Mouse (Mus musculus) left cerebral cortex, postnatal 25 days (tissue): ENCODE measurements around the gene Ccin. TPM values are rescaled to one million over a fixed set of nuclear protein-coding genes. Genes with fewer than 3 reads are reported as not detected.

Source experiments
- DNase-seq, 2 experiments: peaks; one replicate each; pipeline ENCODE4 v3.0.0; 2022; ENCODE audit warnings: low spot score in 2 of 2, mixed read lengths in 1 of 2
- intact Hi-C: fragments of 180-260 bp; cut with DNase I; formaldehyde crosslinking; loops from one replicate; pipeline ENCODE4 v1.15.1; 2025
- total RNA-seq, 2 experiments: library from RNA; stranded (reverse); gene quantifications; 2 replicates each; pipeline ENCODE4 v1.2.3; 2021

Ccin gene
- total RNA-seq, 2 experiments from 2014 or later, result not detected

DNA sequence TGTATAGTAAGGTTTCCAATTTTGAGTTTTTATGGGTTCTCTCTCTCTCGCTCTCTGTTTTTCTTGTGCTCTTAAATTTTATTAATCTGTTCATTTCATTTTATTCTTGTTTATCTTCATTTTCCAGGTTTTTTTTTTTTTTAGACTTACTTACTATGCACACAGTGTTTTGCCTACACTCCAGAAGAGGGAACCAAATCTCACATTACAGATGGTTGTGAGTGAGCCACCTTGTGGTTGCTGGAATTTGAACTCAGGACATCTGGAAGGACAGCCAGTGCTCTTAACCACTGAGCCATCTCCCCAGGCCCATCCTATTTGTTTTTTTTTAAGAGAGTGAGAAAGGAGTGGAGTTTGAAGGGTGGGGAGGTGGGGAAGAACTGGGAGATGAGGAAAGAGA lies 26.9 kb downstream of the Ccin start:
- intact Hi-C loops, result no loop called here

DNA sequence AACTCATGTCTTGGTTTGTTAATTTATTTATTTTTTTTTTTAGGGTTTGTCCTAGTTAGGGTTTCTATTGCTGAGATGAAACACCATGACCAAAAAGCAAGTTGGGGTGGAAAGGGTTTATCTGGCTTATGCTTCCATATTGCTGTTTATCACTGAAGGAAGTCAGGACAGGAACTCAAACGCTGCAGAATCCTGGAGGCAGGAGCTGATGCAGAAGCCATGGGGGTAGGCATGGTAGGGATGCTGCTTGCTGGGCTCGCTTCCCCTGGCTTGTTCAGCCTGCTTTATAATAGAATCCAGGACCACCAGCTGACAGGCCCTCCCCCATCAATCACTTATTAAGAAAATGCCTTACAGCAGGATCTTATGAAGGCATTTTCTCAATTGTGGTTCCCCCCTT lies 27.6 kb downstream of the Ccin start:
- intact Hi-C loops, result no loop called here
- no peak for DNase-seq

More for the DNA sequence above, 26.9 kb downstream of the Ccin start:
- no peak for DNase-seq

DNA sequence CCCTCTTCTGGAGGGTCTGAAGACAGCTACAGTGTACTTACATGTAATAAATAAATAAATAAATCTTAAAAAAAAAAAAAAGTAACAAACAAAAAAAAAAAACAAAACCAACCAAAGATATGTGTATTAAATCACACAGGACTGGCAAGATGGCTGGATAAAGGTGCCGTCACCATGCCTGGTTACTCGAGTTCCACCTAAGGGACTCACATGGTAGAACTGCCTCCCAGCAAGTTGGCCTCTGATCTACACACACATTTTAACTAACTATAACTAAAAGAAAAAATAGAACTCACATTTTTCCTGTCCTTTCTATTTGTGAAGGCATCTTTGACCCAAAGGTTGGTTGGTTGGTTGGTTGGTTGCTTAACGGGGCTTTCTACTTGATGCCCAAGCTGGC lies 28.5 kb downstream of the Ccin start:
- intact Hi-C loops, result no loop called here
- DNase-seq, result no peak

DNA sequence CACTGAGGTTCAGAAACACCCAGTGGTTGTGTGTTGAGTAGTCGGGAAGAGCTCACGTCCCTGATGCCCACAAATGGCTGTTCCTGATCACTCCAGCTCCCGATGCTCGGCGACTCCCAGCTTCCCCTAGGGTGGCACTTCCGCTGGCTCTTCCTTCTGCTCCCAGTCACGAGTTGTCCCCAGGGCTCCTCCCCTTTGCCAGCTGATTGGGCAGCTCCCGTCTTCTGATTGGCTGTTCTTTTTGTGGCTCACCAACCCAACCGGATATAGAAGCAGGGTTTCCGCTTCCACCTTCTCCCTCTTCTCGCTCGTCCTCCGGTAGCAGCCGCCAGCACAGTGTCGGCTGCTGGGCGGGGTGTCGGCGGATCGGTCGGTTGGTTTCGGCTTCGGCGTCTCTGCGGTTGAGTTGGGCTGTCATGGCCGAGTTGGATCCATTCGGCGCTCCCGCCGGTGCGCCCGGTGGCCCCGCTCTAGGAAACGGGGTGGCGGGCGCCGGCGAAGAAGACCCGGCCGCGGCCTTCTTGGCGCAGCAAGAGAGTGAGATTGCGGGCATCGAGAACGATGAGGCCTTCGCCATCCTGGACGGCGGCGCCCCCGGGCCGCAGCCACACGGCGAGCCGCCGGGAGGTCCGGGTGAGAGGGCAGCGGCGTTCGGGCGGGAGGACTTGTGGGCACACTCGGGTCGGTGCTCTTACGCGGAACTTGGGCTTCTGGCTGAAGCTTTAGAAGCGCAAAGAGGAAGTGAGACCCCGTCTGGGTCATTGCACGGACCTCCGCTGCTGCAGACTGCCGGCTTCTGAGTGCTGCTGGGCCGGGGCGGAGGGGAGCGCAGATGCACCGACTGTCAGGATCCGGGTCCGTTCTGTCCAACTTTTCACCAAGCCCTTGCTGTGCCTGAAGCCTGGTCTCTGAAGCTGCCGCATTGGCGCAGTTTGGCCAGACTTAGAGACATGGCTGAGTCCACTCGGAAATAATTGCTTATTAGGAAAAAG lies 29.4 kb downstream of the Ccin start:
- DNase-seq, result peak; percentile 92 to 98
- intact Hi-C loops, result no loop called here

DNA sequence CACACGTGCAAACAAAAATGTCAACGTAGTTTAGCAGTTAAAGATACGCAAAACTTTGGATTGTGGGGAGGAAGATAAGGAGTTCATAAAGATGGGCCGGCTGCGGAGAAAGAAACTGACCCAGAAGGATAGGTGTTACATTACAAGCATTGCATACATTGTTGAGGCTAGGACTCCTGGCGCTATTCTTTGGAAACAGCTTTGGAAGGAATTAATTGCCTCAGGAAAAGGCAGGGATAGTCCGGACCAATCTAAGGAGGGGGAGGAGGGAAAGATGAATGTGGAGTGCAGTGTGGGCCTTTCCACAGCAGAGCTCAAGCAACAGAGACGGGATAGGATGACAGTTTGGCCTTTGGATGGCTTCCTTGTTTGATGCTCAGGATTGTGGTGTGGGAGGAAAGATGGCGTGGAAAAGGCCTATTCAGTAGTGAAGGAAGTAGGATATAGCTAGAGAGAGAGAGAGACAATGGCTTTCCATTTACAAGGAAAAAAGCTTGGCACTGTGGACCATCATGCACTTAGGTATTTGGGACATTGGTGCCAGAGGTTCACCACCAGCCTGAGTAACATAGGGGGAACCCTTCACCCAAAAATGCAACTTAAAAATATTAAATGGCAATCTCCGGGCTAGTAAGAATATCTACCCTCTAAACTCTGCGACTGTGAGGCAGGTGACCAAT lies 30.2 kb downstream of the Ccin start:
- intact Hi-C loops, result no loop called here
- no peak for DNase-seq

- DNase-seq, result no peak
- intact Hi-C loops, result no loop called here
Observed at GRCm38 (mm10) chr4:44016071-44016470, 32.8 kb downstream of the Ccin start.

- intact Hi-C loops, result no loop called here
- no peak for DNase-seq
Observed at GRCm38 (mm10) chr4:44016791-44017190, 33.5 kb downstream of the Ccin start.

- DNase-seq, result no peak
- intact Hi-C loops, result no loop called here
Observed at GRCm38 (mm10) chr4:44022323-44022722, 39.0 kb downstream of the Ccin start.

DNA sequence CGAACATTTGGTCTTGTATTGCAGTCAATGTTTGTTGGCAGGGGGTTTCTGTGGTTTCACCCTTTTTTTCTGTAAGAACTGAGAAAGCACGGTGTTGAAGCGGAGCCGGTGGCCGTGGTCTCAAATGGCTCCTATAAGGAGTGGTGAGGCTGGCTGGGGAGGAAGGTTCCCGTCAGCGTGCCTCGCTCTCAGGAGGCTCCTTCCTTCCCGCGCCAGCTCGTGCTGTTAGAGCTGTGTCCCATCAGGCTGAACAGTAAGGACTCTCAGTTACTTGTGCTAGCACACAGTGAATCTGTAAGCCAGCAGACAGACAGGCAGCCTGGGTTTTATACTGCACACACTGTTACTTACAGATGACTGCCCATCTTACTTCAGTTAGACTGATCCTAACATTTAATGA lies 39.5 kb downstream of the Ccin start:
- intact Hi-C loops, result no loop called here
- no peak for DNase-seq

DNA sequence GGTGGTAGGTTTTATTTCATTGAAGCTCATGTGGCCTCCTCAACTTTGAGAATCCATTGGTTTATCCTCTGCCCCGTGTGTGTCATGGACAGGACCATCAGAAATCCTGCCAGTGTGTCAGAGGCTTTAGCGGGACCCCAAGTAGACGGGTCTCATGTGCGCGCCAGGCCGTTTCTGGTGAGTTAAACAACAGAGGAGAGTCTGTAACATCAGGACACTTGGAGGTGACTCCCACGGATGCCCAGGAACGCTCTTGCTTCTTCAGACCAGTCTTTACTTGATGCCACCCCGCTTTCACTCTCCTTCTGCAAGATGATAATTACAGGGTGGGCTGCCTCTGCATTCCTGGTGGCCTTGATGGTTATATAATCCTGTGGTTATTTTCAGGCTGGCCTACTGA lies 40.4 kb downstream of the Ccin start:
- DNase-seq, result no peak
- intact Hi-C loops, result no loop called here

GRCm38 (mm10) chr4:44024241-44024640 lies 41.0 kb downstream of the Ccin start:
- intact Hi-C loops, result no loop called here
- no peak for DNase-seq

- intact Hi-C loops, result no loop called here
- DNase-seq, result no peak
Observed at GRCm38 (mm10) chr4:44025570-44025969, 42.3 kb downstream of the Ccin start.

DNA sequence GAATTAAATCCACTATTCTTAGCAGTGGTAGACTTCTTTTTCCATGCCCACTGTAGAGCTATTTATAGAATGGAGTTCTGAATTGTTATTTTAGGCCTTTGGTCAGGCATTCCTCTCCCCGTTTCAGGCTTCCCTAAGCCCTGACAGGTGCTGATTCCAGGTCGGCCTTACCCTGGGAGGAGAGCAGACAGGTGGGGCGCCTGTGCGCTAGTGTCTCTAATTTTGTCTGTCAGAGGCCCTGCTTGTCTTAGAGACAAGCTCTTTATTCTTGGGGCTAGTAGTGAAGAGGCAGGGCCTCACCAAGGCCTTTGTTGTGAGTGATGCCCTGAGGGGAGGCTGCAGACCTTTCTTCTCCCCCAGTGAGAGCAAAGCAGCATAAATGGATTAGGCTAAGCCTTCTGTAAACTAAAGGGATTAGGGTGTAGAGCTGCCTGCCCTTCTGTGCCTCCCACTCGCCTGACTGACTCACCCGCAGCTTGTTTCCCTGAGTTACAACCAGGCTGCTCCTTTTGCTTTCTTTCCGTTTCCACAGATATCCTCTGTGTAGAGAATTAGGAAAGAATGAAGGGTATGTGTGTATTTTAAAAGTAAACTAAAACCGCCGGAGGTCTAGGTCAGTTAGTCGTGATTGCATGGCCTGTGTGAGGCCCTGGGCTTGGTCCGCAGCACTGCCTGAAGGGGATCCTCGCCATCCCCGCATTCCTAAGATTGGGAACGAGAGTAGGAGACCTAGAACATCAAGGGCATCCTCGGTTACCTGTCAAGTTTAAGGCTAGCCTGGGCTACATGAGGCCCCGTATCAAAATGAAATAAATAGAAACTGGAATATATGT lies 45.2 kb downstream of the Ccin start:
- peak; percentile 46 to 79 for DNase-seq
- intact Hi-C loops, result no loop called here

- DNase-seq, result peak in 1 of 2 experiments; percentile 44
- intact Hi-C loops, result no loop called here
Observed at GRCm38 (mm10) chr4:44029661-44030066, 46.4 kb downstream of the Ccin start.

DNA sequence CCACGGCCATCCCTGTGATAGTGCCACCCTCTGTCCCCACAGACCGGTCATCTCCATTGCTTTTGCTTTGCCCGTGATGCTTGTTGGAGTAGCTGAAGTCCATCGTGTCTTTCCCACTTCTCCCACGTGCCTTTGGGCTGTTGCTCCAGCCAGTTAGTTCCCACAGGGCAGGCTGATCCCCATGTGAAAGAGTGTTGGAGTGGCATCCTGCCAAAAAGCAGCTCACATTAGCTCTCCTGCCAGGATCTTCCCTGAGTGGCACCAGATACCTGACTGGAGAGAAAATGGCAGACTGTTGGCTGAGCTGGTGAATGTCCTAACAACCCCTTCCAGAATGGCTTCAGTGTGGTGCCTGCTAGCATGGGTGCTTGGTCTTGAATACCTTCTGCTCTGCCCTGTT lies 48.2 kb downstream of the Ccin start:
- intact Hi-C loops, result no loop called here
- DNase-seq, result peak in 1 of 2 experiments; percentile 31

Other genes starting within 250 kb of the Ccin start
- gene Olfr159, start 212.5 kb upstream of the Ccin start, total RNA-seq, result not detected
- not detected for gene Olfr156, start 159.6 kb upstream of the Ccin start, total RNA-seq
- gene Olfr157, start 143.3 kb upstream of the Ccin start, total RNA-seq, result not detected
- gene Olfr155, start 131.9 kb upstream of the Ccin start, total RNA-seq, result not detected
- gene Reck, start 108.0 kb upstream of the Ccin start, total RNA-seq, result 1 to 10 TPM; 6.0 to 7.1 TPM
- gene Glipr2, start 26.1 kb upstream of the Ccin start, total RNA-seq, result 1 to 10 TPM; 2.7 to 2.9 TPM
- gene Clta, start 21.0 kb downstream of the Ccin start, total RNA-seq, result 100 to 1,000 TPM; 280 to 281 TPM
- gene Gne, start 100.7 kb downstream of the Ccin start, total RNA-seq, result 10 to 100 TPM; 42.9 to 49.7 TPM